9 mouse cellular contexts compared by ENCODE assay signal in genomic region chr6:29536651-29537193, GRCm38 (mm10). TPM values are rescaled to one million over a fixed set of nuclear protein-coding genes. Genes with fewer than 3 reads are reported as not detected.
DNase-seq lines count a peak whose midpoint lies in the region; ATAC-seq and TF ChIP-seq lines count a peak whose summit lies in the region.
"Had no signal": no experiment of that assay in that cellular context is flagged by ENCODE, and none has a peak within 500 bp of the region (broad histone marks: within the 10 kb centered on the region; RNA-seq: fewer than 3 reads in every experiment).

No protein-coding gene starts in this region.

- H3K27ac ChIP-seq in layer of hippocampus, adult 2 months = peak overlapping the region; percentile 43; the same call in 1 of the 2 replicates

- ATAC-seq in inflammation-experienced regulatory T-cells, adult 6 months = peak; percentile 32

- H3K4me3 ChIP-seq in layer of hippocampus, adult 2 months = no peak overlapping the region

- TF ChIP-seq CTCF in layer of hippocampus, adult 2 months (conservative IDR thresholded peaks at IDR 0.05) = peak; percentile 75

- DNase-seq in cerebellum, postnatal 14 days = peak; percentile 45 to 55
- DNase-seq in cerebellum, adult 11-12 months = no peak
- peak; percentile 36 to 37 for DNase-seq in layer of hippocampus, adult 2 months (ENCODE audit: low spot score in 2 of 2)
- no peak for DNase-seq in layer of hippocampus, adult 8-10 months (ENCODE audit: low spot score in 2 of 2)
- peak; percentile 66 to 69 for DNase-seq in B cell, adult 2 months
- DNase-seq in right cerebral cortex, postnatal 4 days = no peak
- no peak for DNase-seq in ovary, postnatal 14 days (ENCODE audit: low spot score)
- DNase-seq: right cerebral cortex, postnatal 25 days had no signal

RNA-seq across cellular contexts. Expression of gene Irf5, which starts 10.3 kb away (rescaled TPM):
- 1 to 10 TPM; 3.8 to 5.1 TPM for total RNA-seq in layer of hippocampus, adult 2 months (2021)
- total RNA-seq in layer of hippocampus, adult 8-10 months (2022) = 10 to 100 TPM in 2 of 4 experiments, 1 to 10 TPM in 2; 3.8 to 16.9 (median 12.2) TPM
- 10 to 100 TPM; 19.2 to 26.7 (median 20.9) TPM for polyA plus RNA-seq in inflammation-experienced regulatory T-cells, adult 6 months (2017; shearing (Covaris generic))

RNA-seq across cellular contexts. Expression of gene Kcp, which starts 29.0 kb away (rescaled TPM):
- total RNA-seq in layer of hippocampus, adult 2 months (2021) = 1 to 10 TPM; 1.1 to 2.0 TPM
- total RNA-seq in layer of hippocampus, adult 8-10 months (2022) = 1 to 10 TPM; 1.4 to 3.5 (median 1.8) TPM
- under 1 TPM in 1 of 3 experiments, not detected in 2; 0.16 TPM for polyA plus RNA-seq in inflammation-experienced regulatory T-cells, adult 6 months (2017; shearing (Covaris generic))

Comparison
In these comparisons a context has a peak if more than half of its experiments do, and no peak if none do; other contexts are left out.
1. DNase-seq: peak in cerebellum, postnatal 14 days (2 of 2), layer of hippocampus, adult 2 months (2 of 2) and B cell, adult 2 months (2 of 2); none in cerebellum, adult 11-12 months (single experiment), layer of hippocampus, adult 8-10 months (0 of 2), right cerebral cortex, postnatal 4 days (single experiment) and ovary, postnatal 14 days (single experiment).